Mouse (Mus musculus) lung, postnatal 10 days (tissue): ENCODE measurements at regions not wholly inside any gene's neighbourhood (a gene's known extent, or its start where the extent isn't known, plus 50 kb on each side); places are given as distances from the start of the nearest gene placed in this dataset.
"Not testable (repeated sequence)": the region's sequence is repeated elsewhere in the genome, so short reads cannot be mapped to it uniquely, and the experiment has no call there.

Experiments used
- DNase-seq: peaks from one replicate; pipeline ENCODE4 v3.0.0; 2021

GRCm38 (mm10) chr12:15653357-15653763, 163.4 kb downstream of the Trib2 start:
- peak; percentile 86 for DNase-seq

- no peak for DNase-seq
Measured at GRCm38 (mm10) chr12:15651293-15651692, 165.4 kb downstream of the Trib2 start.

- no peak for DNase-seq
Measured at GRCm38 (mm10) chr12:15649906-15650305, 166.8 kb downstream of the Trib2 start.

- DNase-seq = no peak
Measured at GRCm38 (mm10) chr12:15649226-15649625, 167.5 kb downstream of the Trib2 start.

GRCm38 (mm10) chr12:15644074-15644672, 172.5 kb downstream of the Trib2 start:
- no peak for DNase-seq

GRCm38 (mm10) chr12:15643669-15644068, 173.1 kb downstream of the Trib2 start:
- DNase-seq = no peak

GRCm38 (mm10) chr12:15640320-15640719, 176.4 kb downstream of the Trib2 start:
- DNase-seq = no peak

GRCm38 (mm10) chr12:15629971-15630370, 186.8 kb downstream of the Trib2 start:
- no peak for DNase-seq

GRCm38 (mm10) chr12:15619521-15619920, 197.2 kb downstream of the Trib2 start:
- no peak for DNase-seq

GRCm38 (mm10) chr12:15617312-15617711, 199.4 kb downstream of the Trib2 start:
- peak; percentile 40 for DNase-seq

GRCm38 (mm10) chr12:15611847-15612580, 204.7 kb downstream of the Trib2 start:
- DNase-seq = no peak

GRCm38 (mm10) chr12:15607091-15607490, 209.6 kb downstream of the Trib2 start:
- DNase-seq = no peak

- peak; percentile 51 for DNase-seq
Measured at GRCm38 (mm10) chr12:15606095-15606494, 210.6 kb downstream of the Trib2 start.

- no peak for DNase-seq
Measured at GRCm38 (mm10) chr12:15604630-15605029, 212.1 kb downstream of the Trib2 start.

- DNase-seq = no peak
Measured at GRCm38 (mm10) chr12:15603885-15604284, 212.8 kb downstream of the Trib2 start.

- DNase-seq = no peak
Measured at GRCm38 (mm10) chr12:15603319-15603718, 213.4 kb downstream of the Trib2 start.

- DNase-seq = no peak
Measured at GRCm38 (mm10) chr12:15594704-15595103, 222.0 kb downstream of the Trib2 start.

- DNase-seq = not testable (repeated sequence)
Measured at GRCm38 (mm10) chr12:15587864-15588263, 228.9 kb downstream of the Trib2 start.

- no peak for DNase-seq
Measured at GRCm38 (mm10) chr12:15586706-15587442, 229.8 kb downstream of the Trib2 start.

- no peak for DNase-seq
Measured at GRCm38 (mm10) chr12:15585845-15586244, 230.9 kb downstream of the Trib2 start.

- DNase-seq = no peak
Measured at GRCm38 (mm10) chr12:15584721-15585120, 232.0 kb downstream of the Trib2 start.

- DNase-seq = no peak
Measured at GRCm38 (mm10) chr12:15566785-15567109, 250.0 kb downstream of the Trib2 start.

- DNase-seq = peak; percentile 49
Measured at GRCm38 (mm10) chr12:15565941-15566784, 250.6 kb downstream of the Trib2 start.
